Mouse (Mus musculus) spleen, embryonic (tissue): ENCODE measurements at regions not wholly inside any gene's neighbourhood (a gene's known extent, or its start where the extent isn't known, plus 50 kb on each side); places are given as distances from the start of the nearest gene placed in this dataset.

Experiments used
- CTCF ChIA-PET: fragments of 350-600 bp; sonication (Branson Sonifier 250); formaldehyde crosslinking; loops from one replicate; lab custom pipeline; 2022; lab: Charles Lee

DNA sequence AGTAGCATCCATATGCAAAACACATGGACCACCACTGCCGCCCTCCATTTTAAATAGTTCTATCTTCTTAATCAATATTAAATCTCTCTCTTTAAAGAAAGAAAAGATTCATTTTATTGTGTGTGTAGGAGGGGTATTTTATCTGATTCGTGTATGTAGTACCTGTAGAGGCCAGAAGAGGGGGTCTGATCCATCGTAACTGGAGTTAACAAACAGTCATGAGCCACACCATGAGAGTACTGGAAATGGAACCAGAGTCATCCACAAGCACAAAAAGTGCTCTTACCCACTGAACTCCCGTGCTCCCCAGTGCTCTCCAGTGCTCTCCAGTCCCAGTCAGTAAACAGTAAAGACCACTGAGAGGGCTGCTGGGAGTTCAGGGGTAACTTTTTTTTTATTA lies 374.4 kb downstream of the Nuf2 start:
- CTCF ChIA-PET, result no interaction called here

DNA sequence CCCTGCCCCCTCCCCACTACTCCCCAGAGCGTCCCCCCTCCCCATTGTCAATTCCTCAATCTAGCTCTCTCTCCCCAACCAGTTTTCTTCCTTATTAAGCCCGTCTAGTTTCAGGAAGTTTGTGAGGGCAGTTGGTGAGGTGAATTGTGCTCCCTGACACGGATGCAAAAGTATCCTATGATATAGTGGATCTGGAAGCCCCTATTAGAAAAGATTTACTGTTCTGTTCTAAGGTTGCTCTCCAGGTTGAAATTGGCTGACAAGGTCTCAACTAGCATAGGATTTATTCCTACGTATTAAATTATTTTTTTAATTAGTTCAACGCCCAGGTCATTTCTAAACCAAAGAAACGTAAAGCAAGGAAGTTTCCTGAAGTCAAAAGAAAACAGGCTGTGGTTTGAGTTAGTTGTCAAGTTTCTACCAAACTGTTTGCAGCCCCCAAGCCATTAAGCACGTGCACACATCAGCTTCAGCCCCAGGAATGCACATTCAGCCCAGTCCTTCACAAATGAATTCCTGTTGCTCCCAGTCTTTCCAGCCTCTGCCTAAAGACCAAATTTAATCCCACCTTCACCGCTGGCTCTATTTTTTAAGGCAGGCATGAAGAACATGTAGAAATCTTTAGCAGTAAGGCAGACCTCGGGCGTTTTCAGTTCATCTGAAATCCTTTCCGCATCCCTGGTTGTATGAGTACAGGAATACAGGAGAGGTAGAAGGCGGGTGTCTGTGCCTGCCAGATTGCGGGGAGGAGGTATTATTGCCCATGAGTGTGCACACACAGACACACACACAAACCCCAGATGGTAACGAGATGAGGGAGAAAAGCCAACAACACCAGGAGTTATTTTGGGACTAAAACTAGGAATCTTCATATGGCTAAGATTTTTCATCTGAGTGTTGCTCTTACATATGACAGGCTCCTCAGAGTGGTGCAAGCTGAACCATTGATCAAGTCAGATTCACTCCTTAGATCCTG lies 375.5 kb downstream of the Nuf2 start:
- CTCF ChIA-PET, result no interaction called here

DNA sequence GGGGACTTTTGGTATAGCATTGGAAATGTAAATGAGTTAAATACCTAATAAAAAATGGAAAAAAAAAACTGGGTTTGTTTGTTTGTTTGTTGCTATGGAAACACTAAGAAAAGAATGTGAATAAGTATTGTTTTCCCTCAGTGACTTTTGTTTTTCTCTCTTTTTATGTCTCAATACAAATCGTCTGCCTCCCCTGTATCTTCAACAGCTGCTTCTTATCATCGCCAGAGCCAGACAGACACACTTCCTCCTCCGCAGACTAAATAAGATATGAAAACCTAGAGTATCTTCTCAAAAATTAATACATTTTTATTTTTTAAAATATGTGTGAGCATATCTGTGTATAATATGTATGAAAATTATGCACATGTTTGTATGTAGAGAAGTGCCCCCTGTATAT lies 389.0 kb downstream of the Nuf2 start:
- CTCF ChIA-PET, result no interaction called here

DNA sequence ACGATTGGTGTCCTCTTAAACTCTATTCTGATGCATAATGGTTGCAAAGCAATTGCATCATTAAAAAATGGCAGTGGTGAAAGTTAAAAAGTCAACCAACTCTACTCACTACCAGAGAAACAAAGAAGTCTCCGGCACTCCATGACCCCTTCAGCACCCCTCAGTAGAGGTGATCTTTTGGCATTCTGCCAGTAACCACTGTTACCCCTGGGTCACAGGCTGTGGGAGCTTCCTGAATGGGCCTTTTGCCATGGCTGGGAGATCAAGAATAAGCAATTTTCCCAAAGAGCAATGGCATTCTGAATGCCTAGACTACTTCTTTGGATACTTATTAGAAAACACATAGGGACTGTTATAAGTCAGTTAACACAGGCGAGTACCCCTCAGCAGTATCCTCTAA lies 391.2 kb downstream of the Nuf2 start:
- CTCF ChIA-PET, result no interaction called here

DNA sequence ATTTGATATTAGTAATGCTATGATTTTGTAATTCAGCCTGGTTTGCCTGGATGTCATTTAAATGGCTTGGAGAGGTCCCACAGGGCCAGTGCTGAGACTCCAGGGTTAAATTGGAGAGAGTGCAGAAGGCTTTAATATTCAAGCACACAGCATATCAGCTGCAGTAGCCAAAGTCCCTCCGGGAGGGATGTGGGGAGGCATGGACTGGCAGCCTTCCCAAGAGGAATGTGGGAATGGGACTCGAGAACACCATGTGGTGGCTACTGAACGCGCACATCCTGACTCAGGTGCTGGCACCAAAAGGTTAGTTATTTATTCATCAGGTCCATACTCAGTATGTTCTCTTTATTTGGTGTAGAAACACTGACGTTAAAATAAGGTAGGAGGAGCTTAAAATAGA lies 391.8 kb downstream of the Nuf2 start:
- CTCF ChIA-PET, result no interaction called here

DNA sequence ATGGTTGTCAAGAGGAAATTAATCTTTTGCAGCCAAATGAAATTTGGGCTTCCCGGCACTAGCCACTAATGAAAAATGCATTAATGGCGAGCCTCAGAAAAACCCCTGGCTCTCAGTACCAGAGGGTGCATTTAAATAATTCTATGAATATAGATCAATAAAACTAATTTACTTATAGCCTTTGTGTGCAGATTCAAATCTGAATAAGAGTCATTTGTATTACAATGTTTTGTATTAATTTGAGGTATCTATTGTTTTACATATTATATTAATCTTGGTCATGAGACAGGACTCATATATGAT lies 392.1 kb downstream of the Nuf2 start:
- CTCF ChIA-PET, result no interaction called here

DNA sequence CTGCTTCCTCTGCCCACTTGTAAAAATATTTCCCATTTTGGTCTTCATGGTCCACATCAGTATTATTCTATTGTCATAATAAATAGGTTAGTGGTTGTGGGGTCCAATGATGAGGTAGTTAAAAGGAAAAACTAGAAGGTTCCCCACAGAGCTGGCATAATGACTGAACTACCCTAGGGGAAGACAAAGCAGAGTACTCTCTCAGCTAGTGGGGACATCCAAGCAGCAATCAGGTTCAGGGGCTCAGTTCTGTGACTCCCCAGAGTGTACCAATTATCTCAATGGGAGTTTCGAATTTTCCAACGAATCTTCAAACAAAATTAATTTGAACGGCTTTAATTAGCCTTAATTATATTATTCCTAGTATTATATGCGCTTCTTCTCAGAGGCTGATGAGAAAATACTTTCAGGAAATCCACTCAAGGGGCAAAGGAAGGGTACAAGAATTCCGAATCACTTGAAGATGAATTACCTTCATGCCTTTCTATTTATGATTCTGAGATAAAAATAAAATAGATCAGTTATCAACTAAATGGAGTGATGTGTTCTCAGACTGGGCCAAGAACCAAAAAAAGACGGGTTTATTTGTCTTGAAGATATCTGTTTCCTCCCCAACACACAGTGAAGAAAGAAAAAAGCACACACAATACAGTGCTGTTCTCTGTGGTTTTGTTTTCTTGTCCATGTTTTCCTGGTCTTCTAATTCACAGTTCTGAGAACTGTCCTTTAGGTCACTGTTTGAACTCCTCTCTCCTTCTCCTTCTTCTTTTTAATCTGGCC lies 392.7 kb downstream of the Nuf2 start:
- CTCF ChIA-PET, result no interaction called here

DNA sequence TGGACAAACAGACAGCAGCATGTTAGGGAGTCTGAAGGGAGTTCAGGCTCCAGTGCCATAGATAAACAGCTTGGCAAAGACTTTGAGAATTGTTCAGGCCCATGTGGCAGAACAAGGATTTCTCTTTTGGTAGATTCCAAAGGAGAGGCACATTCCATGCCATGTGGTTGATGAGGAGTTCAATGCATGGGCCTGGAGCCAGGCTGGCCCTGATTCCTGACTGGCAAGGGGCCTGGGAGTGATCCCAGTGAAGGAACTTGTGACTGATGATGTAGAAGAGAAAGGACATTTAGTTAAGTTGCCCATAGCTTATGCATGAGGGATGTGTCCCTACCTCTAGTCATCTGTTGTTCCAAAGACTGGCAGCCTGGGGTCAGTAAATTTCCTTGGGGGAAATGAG lies 395.7 kb downstream of the Nuf2 start:
- CTCF ChIA-PET, result no interaction called here

DNA sequence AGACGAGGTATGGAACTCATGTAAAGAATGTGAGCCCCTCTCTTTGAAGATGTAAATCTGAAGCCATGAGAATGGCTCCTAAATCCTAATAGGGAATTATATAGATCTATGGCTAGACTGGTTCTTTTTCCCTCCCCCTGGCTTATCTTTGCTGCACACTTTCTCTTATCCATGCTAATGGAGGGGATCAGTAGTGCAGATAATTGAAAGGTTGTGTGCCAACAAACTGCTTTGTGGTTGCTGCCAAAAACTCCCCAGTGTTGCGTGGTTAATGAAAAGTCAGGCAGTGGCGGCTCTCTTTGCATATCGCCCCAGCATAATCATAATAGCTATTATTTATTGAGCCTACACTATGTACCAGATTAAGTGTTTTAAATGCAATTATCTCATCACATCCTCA lies 427.6 kb downstream of the Nuf2 start:
- CTCF ChIA-PET, result no interaction called here

DNA sequence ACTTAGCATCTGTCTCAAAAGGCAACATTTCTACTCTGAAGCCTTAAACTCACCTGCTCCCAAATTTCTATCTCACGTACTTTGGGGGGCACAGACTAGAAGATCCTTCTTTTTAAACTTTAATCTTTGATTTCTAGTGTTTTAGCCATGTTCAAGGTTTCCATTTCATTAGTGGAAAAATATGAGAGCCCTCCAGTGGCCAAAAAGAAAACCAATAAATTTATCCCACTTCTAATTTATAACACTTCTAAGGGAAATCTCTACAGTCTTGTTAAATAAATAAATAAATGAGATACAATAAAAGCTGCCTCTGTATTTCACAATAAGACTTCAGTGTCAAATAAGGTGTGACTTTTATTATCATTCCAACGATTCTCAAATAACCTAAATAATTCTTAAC lies 428.2 kb downstream of the Nuf2 start:
- CTCF ChIA-PET, result no interaction called here

DNA sequence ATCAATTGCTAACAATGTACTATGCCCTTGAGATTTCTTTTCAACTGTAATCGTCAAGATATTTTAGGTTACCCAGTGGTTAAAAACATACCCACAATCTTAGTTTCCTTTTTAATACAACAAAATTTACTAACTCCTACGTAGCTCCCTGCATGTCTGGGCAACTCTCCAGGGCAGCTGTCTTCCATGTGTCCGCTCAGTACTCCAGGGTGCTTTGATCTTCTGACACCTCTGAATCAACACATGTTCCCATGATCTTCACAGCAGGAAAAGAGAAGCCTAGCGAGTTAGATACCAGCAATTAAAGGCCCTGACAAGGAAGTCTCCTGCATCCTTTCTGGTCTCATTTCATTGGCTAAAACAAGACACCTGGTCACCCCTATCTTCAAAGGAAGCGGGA lies 432.0 kb downstream of the Nuf2 start:
- CTCF ChIA-PET, result no interaction called here

DNA sequence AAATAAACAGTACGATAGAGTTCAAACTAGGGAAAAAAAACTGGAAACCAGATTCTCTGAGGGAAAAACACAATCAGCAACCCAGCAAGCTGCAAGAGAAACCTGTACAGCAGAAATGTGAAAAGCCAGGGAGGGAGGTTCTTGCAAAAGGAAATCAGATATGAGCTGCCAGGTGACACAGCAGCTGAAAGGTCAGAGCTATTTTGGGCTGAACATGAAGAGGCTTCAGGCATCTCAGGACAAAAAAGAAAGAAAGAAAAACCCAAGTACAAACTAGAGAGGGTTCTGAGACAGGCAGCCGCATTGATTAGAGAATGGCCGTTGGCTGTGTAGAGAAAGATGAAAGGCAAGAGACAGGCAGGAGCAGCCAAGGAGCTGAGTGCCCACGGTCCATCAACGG lies 434.5 kb downstream of the Nuf2 start:
- CTCF ChIA-PET, result no interaction called here

DNA sequence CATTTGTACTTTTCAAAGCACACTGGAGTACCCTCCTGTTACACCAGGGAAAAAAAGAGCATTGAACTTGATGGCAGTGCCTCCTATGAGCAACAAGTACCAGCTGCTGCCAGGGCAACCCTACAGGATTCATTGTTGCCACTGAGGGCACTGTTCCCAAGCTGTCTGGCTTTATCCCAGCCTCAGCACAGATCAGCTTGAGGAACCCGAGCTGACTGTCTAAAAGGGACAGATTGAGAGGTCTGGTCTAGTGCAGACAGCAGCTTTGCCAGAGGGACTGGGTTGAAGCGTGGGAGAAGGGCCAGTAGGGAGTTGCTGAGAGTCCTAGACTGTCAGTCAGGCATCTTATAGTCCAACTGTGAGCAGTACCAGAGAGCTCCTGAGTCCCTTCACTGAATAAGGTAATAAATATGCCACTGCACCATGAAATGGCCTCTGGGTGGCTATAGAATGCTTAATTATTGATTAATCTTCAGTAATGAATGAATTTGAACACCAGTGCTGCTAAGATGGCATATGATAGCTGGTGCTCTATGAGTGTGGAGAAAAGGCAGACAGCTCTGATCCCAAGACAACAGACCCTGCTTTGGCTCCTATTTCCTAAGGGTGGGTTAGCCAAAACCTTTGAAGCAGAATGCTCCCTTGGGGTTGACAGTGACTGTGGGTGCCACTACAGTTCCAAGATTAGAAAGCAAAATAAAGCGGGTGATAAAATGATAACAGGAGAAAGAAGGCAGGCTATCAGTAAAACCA lies 437.5 kb downstream of the Nuf2 start:
- CTCF ChIA-PET, result no interaction called here

DNA sequence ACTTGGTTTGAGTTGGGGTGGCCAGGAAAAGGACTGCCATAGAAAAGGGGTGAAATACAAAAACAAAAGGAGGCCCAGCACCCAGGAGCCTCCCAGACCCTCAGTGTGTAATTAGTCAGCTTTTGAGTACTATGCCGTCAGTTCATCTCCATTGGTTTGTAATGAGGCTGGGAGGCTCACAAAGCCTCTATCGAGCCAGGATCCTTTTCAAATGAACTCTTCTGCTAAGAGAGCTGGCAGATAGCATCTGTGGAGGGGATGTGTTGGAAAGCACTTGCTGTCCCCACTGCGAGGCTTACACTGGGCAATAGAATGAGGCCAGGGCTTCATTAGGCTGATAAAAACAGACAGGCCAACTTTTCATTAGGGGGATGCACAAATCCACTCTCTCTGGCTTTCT lies 445.2 kb downstream of the Nuf2 start:
- CTCF ChIA-PET, result no interaction called here

DNA sequence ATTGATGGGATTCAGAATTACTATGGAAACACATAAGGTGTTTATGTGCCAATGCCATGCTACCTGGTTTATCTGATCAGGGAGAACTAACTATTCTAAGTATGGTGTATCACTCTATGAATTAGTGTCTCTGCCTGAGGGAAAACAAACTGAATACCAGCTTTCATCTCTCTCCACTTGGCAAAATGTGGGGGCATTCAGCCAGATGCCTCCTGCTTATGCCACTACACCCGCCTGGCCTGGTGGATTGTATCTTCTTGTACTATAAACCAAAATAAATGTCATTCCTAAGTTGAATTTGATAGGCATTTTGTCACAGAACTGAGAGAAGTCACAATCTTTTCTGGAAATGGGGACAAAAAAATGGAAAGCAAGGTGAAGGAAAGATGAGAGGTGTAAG lies 450.6 kb downstream of the Nuf2 start:
- CTCF ChIA-PET, result no interaction called here

DNA sequence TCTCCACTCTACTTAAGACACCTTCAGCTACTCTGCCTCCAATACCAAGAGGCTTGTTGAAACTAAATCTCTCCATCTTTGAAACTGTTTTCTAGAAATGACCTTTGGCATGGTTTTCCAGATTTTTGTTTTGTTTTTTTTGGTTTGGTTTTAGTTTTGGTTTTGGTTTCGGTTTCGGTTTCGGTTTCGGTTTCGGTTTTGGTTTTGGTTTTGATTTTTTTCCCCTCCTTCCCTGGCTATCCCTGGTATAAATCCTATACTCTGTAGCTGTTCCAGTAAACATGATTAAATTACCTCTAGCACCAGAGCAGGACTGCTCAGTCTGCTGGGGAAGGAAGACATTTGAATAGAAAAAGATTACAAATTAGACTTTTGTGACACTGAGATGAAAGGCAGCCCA lies 454.0 kb downstream of the Nuf2 start:
- CTCF ChIA-PET, result no interaction called here

DNA sequence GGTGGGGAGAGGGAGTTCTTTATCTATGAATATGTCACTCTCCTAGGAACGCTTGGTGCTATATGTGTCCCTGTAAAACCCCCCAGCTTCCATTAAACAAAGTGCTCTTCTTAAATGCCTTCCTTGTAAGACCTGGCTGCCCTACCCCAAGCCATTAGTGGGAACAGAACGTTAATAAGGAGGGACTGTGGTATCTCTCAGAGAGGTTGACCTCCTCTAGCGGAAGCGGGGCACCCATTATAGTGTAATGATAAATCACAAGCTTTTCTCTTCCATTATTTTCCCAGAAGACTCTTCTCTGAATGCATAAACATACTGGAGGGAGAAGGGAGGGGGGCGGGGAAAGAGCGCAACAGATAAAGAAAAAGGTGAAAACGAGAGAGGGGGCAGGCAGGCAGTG lies 455.3 kb downstream of the Nuf2 start:
- CTCF ChIA-PET, result no interaction called here

DNA sequence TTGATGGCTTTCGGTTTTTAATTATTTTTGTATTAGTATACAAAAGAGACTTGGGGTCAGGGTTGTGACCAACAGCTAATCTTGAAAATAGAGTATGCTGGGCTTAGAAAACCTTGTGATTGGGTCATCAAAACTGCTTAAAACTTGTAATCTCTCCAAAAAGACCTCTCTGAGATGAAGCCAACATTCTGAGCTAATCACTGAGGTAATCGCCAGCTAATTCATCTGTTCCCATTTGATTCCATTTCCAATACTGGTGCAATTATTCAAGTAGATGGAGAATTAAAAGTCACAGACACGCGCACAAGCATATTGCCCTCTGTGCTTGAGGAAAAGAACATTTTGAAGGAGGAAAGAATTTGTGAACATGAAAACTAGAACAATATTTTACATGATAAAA lies 459.9 kb downstream of the Nuf2 start:
- CTCF ChIA-PET, result no interaction called here

DNA sequence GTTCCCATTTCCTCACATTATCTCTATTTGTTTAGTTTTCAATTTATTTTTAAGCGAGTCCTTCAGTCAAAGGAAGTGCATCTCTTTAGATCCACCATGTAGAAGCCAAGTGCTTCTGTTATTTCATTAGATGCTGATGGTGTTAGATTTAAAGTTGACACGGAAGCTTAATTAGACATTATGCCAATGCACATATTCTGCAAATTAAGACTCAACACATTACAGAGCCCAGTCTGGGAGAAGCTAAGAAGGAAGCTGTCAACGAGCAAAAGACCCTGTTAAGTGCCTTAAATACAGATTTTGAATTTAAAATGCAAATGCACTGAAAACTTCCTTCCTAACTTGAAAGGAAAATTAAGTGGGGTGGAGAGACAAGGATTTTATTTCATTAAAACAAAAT lies 461.6 kb downstream of the Nuf2 start:
- CTCF ChIA-PET, result no interaction called here

DNA sequence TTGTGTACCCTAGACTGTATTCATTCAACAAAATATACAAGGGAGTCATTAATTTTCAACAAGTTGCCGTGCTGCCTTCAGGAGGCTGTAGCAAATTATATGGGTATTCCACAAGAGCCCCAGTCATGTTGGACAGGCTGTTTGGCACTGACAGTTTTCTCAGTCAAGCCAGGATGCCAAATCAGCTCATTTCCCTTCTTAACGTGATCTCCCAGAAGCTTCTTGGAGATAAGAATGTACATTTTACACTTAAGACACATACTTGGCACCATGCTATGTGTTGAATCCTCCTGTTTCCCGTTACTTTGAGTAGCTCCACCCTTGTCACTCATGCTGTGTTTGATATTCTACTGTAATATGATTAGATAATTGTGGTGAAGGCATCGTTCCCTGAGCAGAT lies 464.5 kb downstream of the Nuf2 start:
- CTCF ChIA-PET, result no interaction called here

DNA sequence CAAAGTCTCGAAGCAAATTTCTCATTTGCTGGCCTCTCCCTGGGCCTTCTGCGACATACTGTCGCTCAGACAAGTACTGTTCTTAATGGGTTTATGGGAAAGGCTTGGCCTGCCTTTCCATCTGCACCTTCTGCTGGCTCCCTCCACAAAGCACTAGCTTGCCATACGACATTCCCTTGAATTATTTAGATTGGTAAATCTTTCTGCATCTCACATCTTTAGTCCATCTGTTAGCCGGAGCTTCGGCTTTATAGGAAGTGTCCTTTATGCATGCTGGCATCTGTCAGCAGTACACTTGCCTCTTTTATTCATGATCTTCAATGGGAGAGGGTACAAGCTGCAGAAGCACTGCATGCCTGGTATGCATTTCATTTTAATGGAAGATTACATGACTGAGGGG lies 470.6 kb downstream of the Nuf2 start:
- CTCF ChIA-PET, result no interaction called here

DNA sequence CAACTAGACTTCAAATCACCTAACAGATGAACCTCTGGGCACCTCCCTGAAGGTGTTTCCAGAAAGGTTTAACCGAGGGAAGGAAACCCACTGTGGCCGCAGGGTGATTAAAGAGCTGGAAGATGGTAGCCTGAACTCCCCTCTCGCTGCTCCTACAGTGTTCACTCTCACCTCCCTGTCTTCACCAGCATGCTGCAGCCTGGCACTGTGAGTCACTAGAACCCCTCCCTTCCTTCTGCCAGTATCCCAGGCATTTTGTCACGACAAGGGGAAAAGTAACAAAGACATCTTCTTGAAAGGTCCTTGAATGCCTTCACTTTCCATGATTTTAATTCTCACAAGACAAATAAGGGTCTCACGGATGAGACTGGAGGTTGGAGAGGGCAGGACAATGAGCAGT lies 471.1 kb downstream of the Nuf2 start:
- CTCF ChIA-PET, result no interaction called here

DNA sequence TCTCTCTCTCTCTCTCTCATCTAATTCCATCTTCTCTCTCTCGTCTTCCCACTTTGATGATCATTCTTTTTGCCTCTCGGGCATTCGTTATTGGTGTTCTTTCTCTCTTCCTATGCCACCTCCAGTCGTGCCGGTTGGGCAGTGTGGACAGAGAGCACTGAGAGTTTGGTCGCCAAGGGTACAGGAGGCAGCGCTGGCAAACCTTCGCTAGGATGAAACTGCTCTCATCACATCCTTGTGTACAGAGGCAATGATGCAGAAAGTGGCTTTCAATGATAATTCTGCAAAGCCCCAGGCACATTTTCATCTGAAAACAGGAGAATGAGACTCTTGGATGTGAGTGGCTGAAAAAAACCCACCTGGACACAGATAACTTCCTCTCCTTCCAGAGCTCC lies 479.4 kb downstream of the Nuf2 start:
- CTCF ChIA-PET, result no interaction called here
